Mouse (Mus musculus): ENCODE results near the gene Rnf227. TPM values are rescaled to one million over a fixed set of nuclear protein-coding genes. Genes with fewer than 3 reads are reported as not detected.

Rnf227 gene
- polyA plus RNA-seq, 1 experiment from 2014 or later = 34.9 TPM

GRCm38 (mm10) chr11:69333922-69334321, 6.3 kb upstream of the Rnf227 start:
- no peak overlapping the region for H3K9ac ChIP-seq (ENCODE audit: low read depth, low read length)
- DNase-seq (ENCODE audit: low spot score) (no peak), ATAC-seq (ENCODE audit: low FRiP score) (no peak)
- 67% methylated on average over 3 of the region's 3 CpGs for WGBS
- H3K4me3 ChIP-seq (ENCODE audit: low read depth, low read length) = no peak overlapping the region
- peaks cover 2% of the 10 kb centered on the region for H3K4me1 ChIP-seq (replicated peaks; ENCODE audit: control insufficient read depth, insufficient read depth, low read length)
- no peaks in the 10 kb centered on the region for H3K9me3 ChIP-seq (ENCODE audit: control insufficient read depth, low read length)
- H3K4me2 ChIP-seq (replicated peaks; ENCODE audit: low read depth, low read length) = no peak overlapping the region
- H3K27ac ChIP-seq (ENCODE audit: low read depth, low read length) = no peak overlapping the region
- no peaks in the 10 kb centered on the region for H3K36me3 ChIP-seq (ENCODE audit: control insufficient read depth, insufficient read depth, low read length)
- no peaks in the 10 kb centered on the region for H3K27me3 ChIP-seq (ENCODE audit: control insufficient read depth, insufficient read depth, low read length)

GRCm38 (mm10) chr11:69334796-69335195, 5.5 kb upstream of the Rnf227 start:
- H3K36me3 ChIP-seq (ENCODE audit: control insufficient read depth, insufficient read depth, low read length) = no peaks in the 10 kb centered on the region
- WGBS = 78% methylated on average over 4 of the region's 4 CpGs
- peaks cover 2% of the 10 kb centered on the region for H3K4me1 ChIP-seq (replicated peaks; ENCODE audit: control insufficient read depth, insufficient read depth, low read length)
- no peaks in the 10 kb centered on the region for H3K27me3 ChIP-seq (ENCODE audit: control insufficient read depth, insufficient read depth, low read length)
- no peaks in the 10 kb centered on the region for H3K9me3 ChIP-seq (ENCODE audit: control insufficient read depth, low read length)
- no peak overlapping the region for H3K9ac ChIP-seq (ENCODE audit: low read depth, low read length)
- H3K4me2 ChIP-seq (replicated peaks; ENCODE audit: low read depth, low read length) = no peak overlapping the region
- H3K27ac ChIP-seq (ENCODE audit: low read depth, low read length) = no peak overlapping the region
- ATAC-seq (ENCODE audit: low FRiP score) = no peak
- H3K4me3 ChIP-seq (ENCODE audit: low read depth, low read length) = no peak overlapping the region
- DNase-seq (ENCODE audit: low spot score) = no peak

- Histone ChIP-seq H3K4me2 (replicated peaks; ENCODE audit: low read depth, low read length) (no peak overlapping the region), H3K4me1 (replicated peaks; ENCODE audit: control insufficient read depth, insufficient read depth, low read length) (no peaks in the 10 kb centered on the region), H3K9ac (ENCODE audit: low read depth, low read length) (no peak overlapping the region), H3K9me3 (ENCODE audit: control insufficient read depth, low read length) (no peaks in the 10 kb centered on the region), H3K36me3 (ENCODE audit: control insufficient read depth, insufficient read depth, low read length) (peaks cover 15% of the 10 kb centered on the region), H3K27ac (ENCODE audit: low read depth, low read length) (no peak overlapping the region), H3K4me3 (ENCODE audit: low read depth, low read length) (no peak overlapping the region), H3K27me3 (ENCODE audit: control insufficient read depth, insufficient read depth, low read length) (no peaks in the 10 kb centered on the region)
- WGBS = 86% methylated on average over 26 of the region's 26 CpGs
- ATAC-seq (ENCODE audit: low FRiP score) = no peak
- DNase-seq (ENCODE audit: low spot score) = no peak
These were observed 6.2 kb downstream of the Rnf227 start for GRCm38 (mm10) chr11:69346441-69346840.

- WGBS = 92% methylated on average over 5 of the region's 5 CpGs
These were observed 16.3 kb downstream of the Rnf227 start for GRCm38 (mm10) chr11:69356544-69356943.

GRCm38 (mm10) chr11:69357690-69358089, 17.4 kb downstream of the Rnf227 start:
- H3K4me2 ChIP-seq (replicated peaks; ENCODE audit: low read depth, low read length) = no peak overlapping the region
- WGBS = 93% methylated on average over 12 of the region's 12 CpGs
- H3K9me3 ChIP-seq (ENCODE audit: control insufficient read depth, low read length) = no peaks in the 10 kb centered on the region
- H3K9ac ChIP-seq (ENCODE audit: low read depth, low read length) = no peak overlapping the region
- ATAC-seq (ENCODE audit: low FRiP score) (no peak), DNase-seq (ENCODE audit: low spot score) (no peak)
- no peak overlapping the region for H3K4me3 ChIP-seq (ENCODE audit: low read depth, low read length)
- H3K27ac ChIP-seq (ENCODE audit: low read depth, low read length) = no peak overlapping the region
- H3K27me3 ChIP-seq (ENCODE audit: control insufficient read depth, insufficient read depth, low read length) = no peaks in the 10 kb centered on the region
- peaks cover 26% of the 10 kb centered on the region for H3K36me3 ChIP-seq (ENCODE audit: control insufficient read depth, insufficient read depth, low read length)
- H3K4me1 ChIP-seq (replicated peaks; ENCODE audit: control insufficient read depth, insufficient read depth, low read length) = no peaks in the 10 kb centered on the region

More at GRCm38 (mm10) chr11:69356544-69356943, 16.3 kb downstream of the Rnf227 start:
- H3K9ac ChIP-seq (ENCODE audit: low read depth, low read length) = no peak overlapping the region
- ATAC-seq (ENCODE audit: low FRiP score) = no peak
- H3K27me3 ChIP-seq (ENCODE audit: control insufficient read depth, insufficient read depth, low read length) = no peaks in the 10 kb centered on the region
- DNase-seq (ENCODE audit: low spot score) = no peak
- peaks cover 30% of the 10 kb centered on the region for H3K36me3 ChIP-seq (ENCODE audit: control insufficient read depth, insufficient read depth, low read length)
- H3K9me3 ChIP-seq (ENCODE audit: control insufficient read depth, low read length) = no peaks in the 10 kb centered on the region
- H3K4me3 ChIP-seq (ENCODE audit: low read depth, low read length) = no peak overlapping the region
- no peak overlapping the region for H3K27ac ChIP-seq (ENCODE audit: low read depth, low read length)
- H3K4me1 ChIP-seq (replicated peaks; ENCODE audit: control insufficient read depth, insufficient read depth, low read length) = no peaks in the 10 kb centered on the region
- no peak overlapping the region for H3K4me2 ChIP-seq (replicated peaks; ENCODE audit: low read depth, low read length)

- no peaks in the 10 kb centered on the region for H3K27me3 ChIP-seq (ENCODE audit: control insufficient read depth, insufficient read depth, low read length)
- 65% methylated on average over 7 of the region's 7 CpGs for WGBS
- DNase-seq (ENCODE audit: low spot score) = no peak
- peaks cover 15% of the 10 kb centered on the region for H3K4me1 ChIP-seq (replicated peaks; ENCODE audit: control insufficient read depth, insufficient read depth, low read length)
- H3K36me3 ChIP-seq (ENCODE audit: control insufficient read depth, insufficient read depth, low read length) = peaks cover 10% of the 10 kb centered on the region; the same call in 1 of the 2 replicates
- no peak overlapping the region for H3K27ac ChIP-seq (ENCODE audit: low read depth, low read length)
- H3K4me2 ChIP-seq (replicated peaks; ENCODE audit: low read depth, low read length) = no peak overlapping the region
- no peak overlapping the region for H3K4me3 ChIP-seq (ENCODE audit: low read depth, low read length)
- no peak for ATAC-seq (ENCODE audit: low FRiP score)
- no peak overlapping the region for H3K9ac ChIP-seq (ENCODE audit: low read depth, low read length)
- H3K9me3 ChIP-seq (ENCODE audit: control insufficient read depth, low read length) = no peaks in the 10 kb centered on the region
These were observed 21.8 kb downstream of the Rnf227 start for GRCm38 (mm10) chr11:69362021-69362420.

- Histone ChIP-seq H3K27ac (ENCODE audit: low read depth, low read length) (no peak overlapping the region), H3K9ac (ENCODE audit: low read depth, low read length) (no peak overlapping the region), H3K4me3 (ENCODE audit: low read depth, low read length) (no peak overlapping the region), H3K9me3 (ENCODE audit: control insufficient read depth, low read length) (no peaks in the 10 kb centered on the region), H3K4me2 (replicated peaks; ENCODE audit: low read depth, low read length) (no peak overlapping the region), H3K4me1 (replicated peaks; ENCODE audit: control insufficient read depth, insufficient read depth, low read length) (peaks cover 15% of the 10 kb centered on the region), H3K27me3 (ENCODE audit: control insufficient read depth, insufficient read depth, low read length) (no peaks in the 10 kb centered on the region), H3K36me3 (ENCODE audit: control insufficient read depth, insufficient read depth, low read length) (peaks cover 7% of the 10 kb centered on the region; the same call in 1 of the 2 replicates)
- WGBS = 86% methylated on average over 2 of the region's 2 CpGs
- ATAC-seq (ENCODE audit: low FRiP score) (no peak), DNase-seq (ENCODE audit: low spot score) (no peak)
These were observed 22.2 kb downstream of the Rnf227 start for GRCm38 (mm10) chr11:69362479-69362878.

GRCm38 (mm10) chr11:69364376-69364775, 24.1 kb downstream of the Rnf227 start:
- H3K27ac ChIP-seq (ENCODE audit: low read depth, low read length) = no peak overlapping the region
- no peak overlapping the region for H3K4me3 ChIP-seq (ENCODE audit: low read depth, low read length)

GRCm38 (mm10) chr11:69364910-69365309, 24.6 kb downstream of the Rnf227 start:
- 0% methylated on average over 6 of the region's 6 CpGs for WGBS
- peak; percentile 63 for DNase-seq (ENCODE audit: low spot score)
- Histone ChIP-seq H3K4me1 (replicated peaks; ENCODE audit: control insufficient read depth, insufficient read depth, low read length) (peaks cover 19% of the 10 kb centered on the region), H3K27me3 (ENCODE audit: control insufficient read depth, insufficient read depth, low read length) (no peaks in the 10 kb centered on the region), H3K4me2 (replicated peaks; ENCODE audit: low read depth, low read length) (peak overlapping the region; percentile 35), H3K36me3 (ENCODE audit: control insufficient read depth, insufficient read depth, low read length) (0 out of 2 replicates have a peak, but pooled peaks cover 2% of the 10 kb centered on the region), H3K9me3 (ENCODE audit: control insufficient read depth, low read length) (no peaks in the 10 kb centered on the region), H3K9ac (ENCODE audit: low read depth, low read length) (peak overlapping the region; percentile 51; the same call in 1 of the 2 replicates), H3K4me3 (ENCODE audit: low read depth, low read length) (no peak overlapping the region), H3K27ac (ENCODE audit: low read depth, low read length) (peak overlapping the region; percentile 95)
- ATAC-seq (ENCODE audit: low FRiP score) = peak; percentile 20; the same call in 1 of the 2 replicates

More at GRCm38 (mm10) chr11:69364376-69364775, 24.1 kb downstream of the Rnf227 start:
- H3K4me2 ChIP-seq (replicated peaks; ENCODE audit: low read depth, low read length) = peak overlapping the region; percentile 9; the same call in 1 of the 2 replicates
- H3K27me3 ChIP-seq (ENCODE audit: control insufficient read depth, insufficient read depth, low read length) = no peaks in the 10 kb centered on the region
- H3K36me3 ChIP-seq (ENCODE audit: control insufficient read depth, insufficient read depth, low read length) = 0 out of 2 replicates have a peak, but pooled peaks cover 4% of the 10 kb centered on the region
- 56% methylated on average over 8 of the region's 8 CpGs for WGBS
- peaks cover 19% of the 10 kb centered on the region for H3K4me1 ChIP-seq (replicated peaks; ENCODE audit: control insufficient read depth, insufficient read depth, low read length)
- H3K9me3 ChIP-seq (ENCODE audit: control insufficient read depth, low read length) = no peaks in the 10 kb centered on the region
- no peak overlapping the region; the same call in 1 of the 2 replicates for H3K9ac ChIP-seq (ENCODE audit: low read depth, low read length)
- DNase-seq (ENCODE audit: low spot score) (no peak), ATAC-seq (ENCODE audit: low FRiP score) (no peak)

Measured in hindbrain, embryonic 11.5 days (tissue).